8 mouse cellular contexts compared by ENCODE assay signal in the genomic region with DNA sequence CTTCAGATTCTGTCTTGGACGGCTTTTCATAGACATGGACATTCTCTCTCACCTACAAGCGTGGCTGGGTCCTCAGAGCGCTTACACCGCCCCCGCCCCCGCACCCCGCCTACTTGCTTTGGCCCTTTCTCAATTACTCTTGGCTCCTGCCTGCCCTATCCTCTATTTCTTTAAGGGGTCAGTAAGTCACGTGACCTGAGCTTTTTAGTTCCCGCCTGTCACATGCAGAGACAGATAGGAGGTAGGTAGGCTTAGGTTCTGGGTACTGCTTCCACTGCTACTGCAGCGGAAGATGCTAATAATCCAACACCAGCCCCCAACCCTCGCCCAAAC. TPM values are rescaled to one million over a fixed set of nuclear protein-coding genes. Genes with fewer than 3 reads are reported as not detected.
DNase-seq lines count a peak whose midpoint lies in the region; ATAC-seq and TF ChIP-seq lines count a peak whose summit lies in the region.

No protein-coding gene starts in this region.

- H3K36me3 ChIP-seq in lung, embryonic 14.5 days (ENCODE audit: insufficient read depth): peaks cover 16% of the 10 kb centered on the region; the same call in 1 of the 2 replicates
- peaks cover 34% of the 10 kb centered on the region for H3K36me3 ChIP-seq in limb, embryonic 15.5 days

- H3K4me3 ChIP-seq in lung, embryonic 14.5 days (ENCODE audit: low read depth, low read length): peak overlapping the region; percentile 63; the same call in 1 of the 2 replicates
- H3K4me3 ChIP-seq in limb, embryonic 15.5 days: peak overlapping the region; percentile 64; the same call in 1 of the 2 replicates

- DNase-seq in lung, embryonic 14.5 days: peak; percentile 20
- DNase-seq in lung, postnatal 4 days: no peak
- peak; percentile 22 for DNase-seq in retina, embryonic 14.5 days (ENCODE audit: low spot score)
- no peak for DNase-seq in cerebellum, adult 11-12 months
- no peak for DNase-seq in left cerebral cortex, adult 18-20 months (ENCODE audit: low spot score in 2 of 2)

- no peak overlapping the region for H3K9ac ChIP-seq in lung, embryonic 14.5 days
- H3K9ac ChIP-seq in limb, embryonic 15.5 days: no peak overlapping the region

- no peak for ATAC-seq in lung, embryonic 14.5 days (ENCODE audit: insufficient read depth)
- ATAC-seq in erythroid progenitor cell, adult 5-6 weeks (replicated peaks; ENCODE audit: low FRiP score, poor library complexity, severe bottlenecking): peak; percentile 32
- ATAC-seq in limb, embryonic 15.5 days (ENCODE audit: insufficient number of reproducible peaks, low FRiP score, low TSS enrichment, low read depth): no peak
- ATAC-seq in monocyte, adult 5-6 weeks (replicated peaks; ENCODE audit: insufficient number of reproducible peaks, low FRiP score, low TSS enrichment, poor library complexity, severe bottlenecking): no peak

- peaks cover 4% of the 10 kb centered on the region; the same call in 1 of the 2 replicates for H3K4me1 ChIP-seq in lung, embryonic 14.5 days (ENCODE audit: insufficient read depth)
- peaks cover 26% of the 10 kb centered on the region for H3K4me1 ChIP-seq in limb, embryonic 15.5 days

- H3K27ac ChIP-seq in lung, embryonic 14.5 days (ENCODE audit: low read depth): no peak overlapping the region
- H3K27ac ChIP-seq in limb, embryonic 15.5 days: no peak overlapping the region

- H3K9me3 ChIP-seq in lung, embryonic 14.5 days (ENCODE audit: low read depth, low read length): no peaks in the 10 kb centered on the region
- no peaks in the 10 kb centered on the region for H3K9me3 ChIP-seq in limb, embryonic 15.5 days

- peak overlapping the region; percentile 97 for H3K4me2 ChIP-seq in lung, embryonic 14.5 days
- no peak overlapping the region; the same call in 1 of the 2 replicates for H3K4me2 ChIP-seq in limb, embryonic 15.5 days

- 11% methylated on average over 11 of the region's 11 CpGs for WGBS in lung, embryonic 14.5 days
- WGBS in limb, embryonic 15.5 days: 11% methylated on average over 11 of the region's 11 CpGs

- H3K27me3 ChIP-seq in lung, embryonic 14.5 days (ENCODE audit: insufficient read depth, low read length): peaks cover 27% of the 10 kb centered on the region
- H3K27me3 ChIP-seq in limb, embryonic 15.5 days: peaks cover 23% of the 10 kb centered on the region; the same call in 1 of the 2 replicates

- TF ChIP-seq CTCF in lung, embryonic 14.5 days (IDR thresholded peaks at IDR 0.05; ENCODE audit: low read depth): no peak

RNA-seq across cellular contexts. Expression of a gene that starts 0.5 kb away (rescaled TPM):
- 2.4 and 2.7 TPM in 2 replicates for polyA plus RNA-seq in lung, embryonic 14.5 days (2014; fragmentation: Nextera tagmentation; extraction: Ambion mirVana)
- total RNA-seq in erythroid progenitor cell, adult 5-6 weeks (2015; ENCODE audit: low replicate concordance): 314 and 326 TPM in 2 replicates
- total RNA-seq in erythroid progenitor cell, adult 5-6 weeks (2017; ENCODE audit: low replicate concordance): 111 and 113 TPM in 2 replicates
- polyA plus RNA-seq in limb, embryonic 15.5 days (2015; fragmentation: Nextera tagmentation; extraction: Ambion mirVana): 6.2 and 6.4 TPM in 2 replicates
- total RNA-seq in monocyte, adult 5-6 weeks (2017): not detected in 3 replicates
- 10 to 100 TPM; 56.0 to 63.2 TPM for total RNA-seq in left cerebral cortex, adult 18-20 months (2021)

RNA-seq across cellular contexts. Expression of a gene that starts 16.5 kb away (rescaled TPM):
- polyA plus RNA-seq in lung, embryonic 14.5 days (2014; fragmentation: Nextera tagmentation; extraction: Ambion mirVana): 19.1 and 20.1 TPM in 2 replicates
- 37.5 and 59.1 TPM in 2 replicates for total RNA-seq in erythroid progenitor cell, adult 5-6 weeks (2015; ENCODE audit: low replicate concordance)
- 35.2 and 65.6 TPM in 2 replicates for total RNA-seq in erythroid progenitor cell, adult 5-6 weeks (2017; ENCODE audit: low replicate concordance)
- 24.2 and 24.9 TPM in 2 replicates for polyA plus RNA-seq in limb, embryonic 15.5 days (2015; fragmentation: Nextera tagmentation; extraction: Ambion mirVana)
- total RNA-seq in monocyte, adult 5-6 weeks (2017): 22.9 to 34.0 TPM (median 23.0 TPM) in 3 replicates
- 10 to 100 TPM; 29.1 to 36.1 TPM for total RNA-seq in left cerebral cortex, adult 18-20 months (2021)

RNA-seq across cellular contexts. Expression of a gene that starts 20.5 kb away (rescaled TPM):
- 9.2 and 9.6 TPM in 2 replicates for polyA plus RNA-seq in lung, embryonic 14.5 days (2014; fragmentation: Nextera tagmentation; extraction: Ambion mirVana)
- 0.84 and 2.5 TPM in 2 replicates for total RNA-seq in erythroid progenitor cell, adult 5-6 weeks (2015; ENCODE audit: low replicate concordance)
- 1.2 and 2.6 TPM in 2 replicates for total RNA-seq in erythroid progenitor cell, adult 5-6 weeks (2017; ENCODE audit: low replicate concordance)
- 12.5 and 12.7 TPM in 2 replicates for polyA plus RNA-seq in limb, embryonic 15.5 days (2015; fragmentation: Nextera tagmentation; extraction: Ambion mirVana)
- total RNA-seq in monocyte, adult 5-6 weeks (2017): 14.8 to 15.8 TPM (median 15.3 TPM) in 3 replicates
- 10 to 100 TPM in 1 of 2 experiments, 1 to 10 TPM in 1; 9.0 to 10.4 TPM for total RNA-seq in left cerebral cortex, adult 18-20 months (2021)

RNA-seq across cellular contexts. Expression of a gene that starts 31.2 kb away (rescaled TPM):
- 6.7 and 8.6 TPM in 2 replicates for polyA plus RNA-seq in lung, embryonic 14.5 days (2014; fragmentation: Nextera tagmentation; extraction: Ambion mirVana)
- total RNA-seq in erythroid progenitor cell, adult 5-6 weeks (2015; ENCODE audit: low replicate concordance): 46.1 and 54.8 TPM in 2 replicates
- total RNA-seq in erythroid progenitor cell, adult 5-6 weeks (2017; ENCODE audit: low replicate concordance): 70.0 and 83.0 TPM in 2 replicates
- 6.9 and 7.1 TPM in 2 replicates for polyA plus RNA-seq in limb, embryonic 15.5 days (2015; fragmentation: Nextera tagmentation; extraction: Ambion mirVana)
- total RNA-seq in monocyte, adult 5-6 weeks (2017): 6.0 to 18.9 TPM (median 12.2 TPM) in 3 replicates
- total RNA-seq in left cerebral cortex, adult 18-20 months (2021): 100 to 1,000 TPM; 188 to 207 TPM

RNA-seq across cellular contexts. Expression of a gene that starts 36.9 kb away (rescaled TPM):
- 41.0 and 43.4 TPM in 2 replicates for polyA plus RNA-seq in lung, embryonic 14.5 days (2014; fragmentation: Nextera tagmentation; extraction: Ambion mirVana)
- 5.4 and 11.5 TPM in 2 replicates for total RNA-seq in erythroid progenitor cell, adult 5-6 weeks (2015; ENCODE audit: low replicate concordance)
- total RNA-seq in erythroid progenitor cell, adult 5-6 weeks (2017; ENCODE audit: low replicate concordance): 1.0 and 7.8 TPM in 2 replicates
- 37.7 and 38.0 TPM in 2 replicates for polyA plus RNA-seq in limb, embryonic 15.5 days (2015; fragmentation: Nextera tagmentation; extraction: Ambion mirVana)
- 1.8 to 5.6 TPM (median 2.3 TPM) in 3 replicates for total RNA-seq in monocyte, adult 5-6 weeks (2017)
- 10 to 100 TPM; 13.4 to 16.3 TPM for total RNA-seq in left cerebral cortex, adult 18-20 months (2021)

Comparison
In these comparisons a context has a peak if more than half of its experiments do, and no peak if none do; other contexts are left out.
1. DNase-seq: peak in lung, embryonic 14.5 days (single experiment) and retina, embryonic 14.5 days (single experiment); none in lung, postnatal 4 days (0 of 2), cerebellum, adult 11-12 months (single experiment) and left cerebral cortex, adult 18-20 months (0 of 2).
2. RNA of a gene that starts 0.5 kb away (total RNA-seq): 111 to 326 TPM in erythroid progenitor cell, adult 5-6 weeks and 56.0 to 63.2 TPM in left cerebral cortex, adult 18-20 months; not detected in monocyte, adult 5-6 weeks; every median in the first group is over 10 times any median in the second.